Mouse (Mus musculus) MEL (cell line): ENCODE data around the gene Gm49396. TPM values are rescaled to one million over a fixed set of nuclear protein-coding genes. Genes with fewer than 3 reads are reported as not detected.

ENCODE experiments used
- DNase-seq: peaks from one replicate; pipeline ENCODE4 v3.0.0; 2011; ENCODE audit warnings: low read depth, low spot score
- H3K27ac ChIP-seq: 2 replicates; pipeline ENCODE4 v1.5.1; 2012; ENCODE audit warnings: low read depth, mild to moderate bottlenecking, control low read depth, low read length, moderate library complexity; ENCODE audit not compliant: control insufficient read depth
- H3K27me3 ChIP-seq, 2 experiments: fragments of 150-350 bp in 1 of 2; sonication (generic) in 1 of 2; 2 replicates each; pipeline ENCODE4 v1.6.1; 2012; ENCODE audit warnings: low read length in 2 of 2, mild to moderate bottlenecking in 2 of 2, improper control_type of control experiment in 1 of 2, moderate library complexity in 1 of 2; ENCODE audit not compliant: insufficient read depth in 2 of 2, control insufficient read depth in 1 of 2
- H3K36me3 ChIP-seq, 2 experiments: 2 replicates each; pipeline ENCODE4 v1.6.1; 2012 to 2014; ENCODE audit warnings: low read length in 2 of 2, improper control_type of control experiment in 1 of 2, inconsistent platforms in 1 of 2, mild to moderate bottlenecking in 1 of 2; ENCODE audit not compliant: insufficient read depth in 2 of 2, control insufficient read depth in 1 of 2
- H3K4me1 ChIP-seq, 2 experiments: fragments of 150-350 bp in 1 of 2; sonication (generic) in 1 of 2; 2 replicates each; pipeline ENCODE4 v1.6.1; 2012; ENCODE audit warnings: low read length in 2 of 2, improper control_type of control experiment in 1 of 2, mild to moderate bottlenecking in 1 of 2; ENCODE audit not compliant: insufficient read depth in 2 of 2, control insufficient read depth in 1 of 2
- H3K4me3 ChIP-seq, 2 experiments: fragments of 150-350 bp in 1 of 2; sonication (generic) in 1 of 2; 2 replicates each; pipeline ENCODE4 v1.5.1; 2012; ENCODE audit warnings: low read depth in 2 of 2, low read length in 2 of 2, mild to moderate bottlenecking in 2 of 2, moderate library complexity in 2 of 2, control low read depth in 1 of 2, improper control_type of control experiment in 1 of 2; ENCODE audit not compliant: control insufficient read depth in 1 of 2, insufficient read depth in 1 of 2
- H3K79me2 ChIP-seq: 2 replicates; pipeline ENCODE4 v1.6.1; 2012; ENCODE audit warnings: mild to moderate bottlenecking, low read length, moderate library complexity; ENCODE audit not compliant: control insufficient read depth, poor library complexity, insufficient read depth
- H3K9ac ChIP-seq: 2 replicates; pipeline ENCODE4 v1.6.1; 2012; ENCODE audit warnings: low read depth, mild to moderate bottlenecking, control low read depth, low read length, moderate library complexity; ENCODE audit not compliant: control insufficient read depth, poor library complexity, severe bottlenecking
- H3K9me3 ChIP-seq: fragments of 150-350 bp; sonication (generic); replicated peaks from 2 replicates; pipeline ENCODE4 v1.6.1; 2012; ENCODE audit warnings: mild to moderate bottlenecking, low read length, improper control_type of control experiment, moderate library complexity; ENCODE audit not compliant: insufficient read depth
- BHLHE40 ChIP-seq: IDR thresholded peaks from 2 replicates; pipeline ENCODE4 v1.6.1; 2012; ENCODE audit warnings: low read depth, mild to moderate bottlenecking, inconsistent platforms, low read length, improper control_type of control experiment, borderline replicate concordance
- CHD1 ChIP-seq: IDR thresholded peaks from 2 replicates; pipeline ENCODE4 v1.6.1; 2012; ENCODE audit warnings: low read depth, mild to moderate bottlenecking, inconsistent platforms, low read length, improper control_type of control experiment
- CHD2 ChIP-seq: IDR thresholded peaks from 2 replicates; pipeline ENCODE4 v1.6.1; 2011; ENCODE audit warnings: low read length, improper control_type of control experiment
- CTCF ChIP-seq, 3 experiments: IDR thresholded peaks in 2 of 3; conservative IDR thresholded peaks in 1 of 3; 2 replicates each; pipeline ENCODE4 v1.5.1; 2011 to 2012; ENCODE audit warnings: low read length in 3 of 3, low read depth in 2 of 3, mild to moderate bottlenecking in 2 of 3, improper control_type of control experiment in 1 of 3, inconsistent platforms in 1 of 3, mixed read lengths in 1 of 3, moderate library complexity in 1 of 3; ENCODE audit not compliant: control insufficient read depth in 1 of 3, insufficient read depth in 1 of 3, poor library complexity in 1 of 3, severe bottlenecking in 1 of 3
- EP300 ChIP-seq, 2 experiments: IDR thresholded peaks; 2 replicates each; pipeline ENCODE4 v1.6.1; 2011; ENCODE audit warnings: improper control_type of control experiment in 2 of 2, low read length in 2 of 2, low read depth in 1 of 2, mild to moderate bottlenecking in 1 of 2
- ETS1 ChIP-seq: IDR thresholded peaks from 2 replicates; pipeline ENCODE4 v1.6.1; 2012; ENCODE audit warnings: low read depth, mild to moderate bottlenecking, inconsistent platforms, low read length, improper control_type of control experiment, moderate library complexity
- GABPA ChIP-seq: IDR thresholded peaks from 2 replicates; pipeline ENCODE4 v1.6.1; 2012; ENCODE audit warnings: low read depth, mild to moderate bottlenecking, inconsistent platforms, low read length, improper control_type of control experiment, moderate library complexity
- JUND ChIP-seq: IDR thresholded peaks from 2 replicates; pipeline ENCODE4 v1.6.1; 2011; ENCODE audit warnings: low read depth, mild to moderate bottlenecking, improper control_type of control experiment, low read length
- MEF2A ChIP-seq: IDR thresholded peaks from 2 replicates; pipeline ENCODE4 v1.6.1; 2014; ENCODE audit warnings: low read depth, mild to moderate bottlenecking, inconsistent platforms, low read length, improper control_type of control experiment; ENCODE audit not compliant: poor library complexity, insufficient replicate concordance, severe bottlenecking; ENCODE audit errors: extremely low read depth
- MXI1 ChIP-seq: IDR thresholded peaks from 2 replicates; pipeline ENCODE4 v1.6.1; 2011; ENCODE audit warnings: mild to moderate bottlenecking, low read depth, low read length, improper control_type of control experiment
- NELFE ChIP-seq: IDR thresholded peaks from 2 replicates; pipeline ENCODE4 v1.6.1; 2011; ENCODE audit warnings: low read depth, low read length, improper control_type of control experiment
- POLR2A ChIP-seq, 2 experiments: IDR thresholded peaks; 2 replicates each; pipeline ENCODE4 v1.6.1; 2011 to 2012; ENCODE audit warnings: low read length in 2 of 2, mild to moderate bottlenecking in 2 of 2, control low read depth in 1 of 2, improper control_type of control experiment in 1 of 2, low read depth in 1 of 2, moderate library complexity in 1 of 2; ENCODE audit not compliant: control insufficient read depth in 1 of 2, insufficient read depth in 1 of 2, poor library complexity in 1 of 2
- RCOR1 ChIP-seq: IDR thresholded peaks from 2 replicates; pipeline ENCODE4 v1.6.1; 2012; ENCODE audit warnings: low read depth, mild to moderate bottlenecking, inconsistent platforms, low read length, improper control_type of control experiment
- SIN3A ChIP-seq: IDR thresholded peaks from 2 replicates; pipeline ENCODE4 v1.6.1; 2012; ENCODE audit warnings: low read length, improper control_type of control experiment, inconsistent platforms
- UBTF ChIP-seq: IDR thresholded peaks from 2 replicates; pipeline ENCODE4 v1.6.1; 2012; ENCODE audit warnings: low read depth, mild to moderate bottlenecking, inconsistent platforms, low read length, improper control_type of control experiment, moderate library complexity, borderline replicate concordance; ENCODE audit not compliant: insufficient read depth
- ZNF384 ChIP-seq: IDR thresholded peaks from 2 replicates; pipeline ENCODE4 v1.6.1; 2012; ENCODE audit warnings: low read depth, mild to moderate bottlenecking, inconsistent platforms, low read length, improper control_type of control experiment
- polyA plus RNA-seq, 2 experiments: library from polyadenylated mRNA; stranded (reverse) in 1 of 2; unstranded in 1 of 2; fragments of >175 nt in 1 of 2; fragments of >200 nt in 1 of 2; gene quantifications; 2 replicates each; pipeline versions ENCODE4 v1.2.1 to v1.2.4; 2012; ENCODE audit warnings: low replicate concordance in 2 of 2, low read depth in 1 of 2; ENCODE audit not compliant: insufficient read length in 2 of 2, insufficient read depth in 1 of 2, missing spikeins in 1 of 2
- total RNA-seq: library from RNA; depleted of rRNA; stranded (reverse); fragments of 300-350 nt; gene quantifications from 2 replicates; pipeline ENCODE4 v1.2.3, GENCODE M21; 2012

Gm49396 gene
- total and polyA plus RNA-seq, 3 experiments = 1.9 to 4.2 TPM; not detected in 1

DNA sequence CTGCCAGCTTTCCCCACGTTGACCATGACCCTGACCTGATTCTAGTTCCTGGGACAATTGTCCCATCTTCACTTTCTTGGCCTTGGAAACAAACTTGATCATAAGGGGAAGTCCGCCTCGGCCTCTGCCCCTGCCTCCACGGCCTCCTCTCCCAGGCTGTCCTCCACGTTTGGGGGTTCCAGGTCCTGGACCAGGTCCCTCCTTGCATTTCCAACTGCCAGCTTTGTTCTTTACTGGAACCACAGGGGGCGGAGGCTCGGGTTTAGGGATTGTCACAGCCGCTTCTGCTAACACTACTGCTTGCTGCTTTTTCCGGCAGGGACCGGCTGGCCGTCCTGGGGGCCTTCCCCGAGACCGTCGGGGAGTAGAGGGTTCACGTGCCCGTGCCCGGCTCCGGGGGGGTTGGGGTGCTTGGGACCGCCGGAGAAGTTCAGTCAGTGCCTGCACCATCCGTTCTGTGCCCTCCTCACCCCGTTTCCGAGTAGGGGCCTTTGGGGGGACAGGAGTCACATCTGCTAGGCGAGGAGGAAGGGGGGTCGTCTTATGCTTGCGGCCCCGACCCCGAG lies 23.4 kb downstream of the Gm49396 start:
- H3K27ac ChIP-seq = no peak overlapping the region
- H3K9ac ChIP-seq = no peak overlapping the region
- DNase-seq = no peak
- H3K79me2 ChIP-seq = peaks cover 36% of the 10 kb centered on the region
- H3K9me3 ChIP-seq = no peaks in the 10 kb centered on the region
- TF ChIP-seq JUND (no peak), MXI1 (no peak), NELFE (no peak), CTCF (IDR thresholded peaks at IDR 0.05 in 2 of 3, conservative IDR thresholded peaks at IDR 0.05 in 1 of 3; ENCODE audit: control insufficient read depth in 1 of 3, insufficient read depth in 1 of 3, low read depth in 2 of 3, low read length in 3 of 3, poor library complexity in 1 of 3, severe bottlenecking in 1 of 3) (no peak), GABPA (no peak), ETS1 (no peak), MEF2A (no peak), ZNF384 (no peak), EP300 (IDR thresholded peaks at IDR 0.05; ENCODE audit: low read depth in 1 of 2, low read length in 2 of 2) (no peak), CHD1 (no peak), RCOR1 (no peak), BHLHE40 (no peak), CHD2 (no peak), UBTF (no peak)
- H3K4me3 ChIP-seq = no peak overlapping the region
- peaks cover 3 to 12% of the 10 kb centered on the region in 2 experiments; a peak in 3 of 4 replicates for H3K4me1 ChIP-seq
- no peaks in the 10 kb centered on the region for H3K27me3 ChIP-seq
- peaks cover 7 to 9% of the 10 kb centered on the region in 2 experiments; a peak in 2 of 4 replicates for H3K36me3 ChIP-seq

DNA sequence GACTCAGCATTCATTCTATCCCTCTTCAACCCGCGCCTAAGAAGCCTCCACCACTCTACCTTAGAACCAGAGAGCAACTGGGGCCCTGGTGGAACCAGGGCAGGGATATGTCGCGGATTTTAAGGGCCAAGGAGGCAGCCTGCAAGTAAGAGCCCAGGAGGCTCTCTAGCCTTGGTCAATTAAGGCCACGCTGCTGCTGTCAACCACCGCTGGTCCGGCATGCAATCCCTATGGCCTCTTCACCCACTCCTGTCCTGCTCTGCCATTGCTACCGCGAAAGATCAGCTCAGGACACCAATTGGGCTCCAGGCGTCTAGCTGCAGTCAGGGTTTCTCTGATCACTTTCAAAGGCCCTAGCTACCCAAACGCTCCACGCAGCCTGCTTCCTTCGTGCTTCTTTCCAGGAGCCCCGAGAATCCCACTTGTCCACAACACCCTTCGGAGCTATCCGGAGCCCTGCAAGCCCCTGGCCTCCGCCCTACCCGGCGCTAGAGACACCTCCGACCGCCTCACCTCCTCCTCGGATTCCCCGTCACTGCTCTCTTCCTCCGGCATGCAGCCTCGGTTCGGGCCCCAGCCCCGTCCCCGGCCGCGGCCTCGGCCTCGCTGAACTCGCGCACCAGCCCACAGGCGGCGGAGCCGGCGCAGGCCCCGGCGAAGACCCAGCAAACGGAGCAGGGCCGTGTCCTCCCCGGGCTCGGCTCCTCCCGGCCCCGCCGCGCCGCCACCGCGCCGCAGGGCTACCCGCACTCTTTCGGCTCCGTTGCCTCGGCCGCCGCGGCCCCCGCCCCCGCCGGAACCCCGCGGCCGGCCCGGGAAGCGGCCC lies 24.9 kb downstream of the Gm49396 start:
- peak; percentile 61 for TF ChIP-seq SIN3A
- TF ChIP-seq GABPA = no peak
- peak; percentile 83; the same call in 1 of the 2 replicates for TF ChIP-seq UBTF
- peak in 1 of 2 experiments; percentile 79; a peak in 2 of 4 replicates for TF ChIP-seq POLR2A (IDR thresholded peaks at IDR 0.05; ENCODE audit: control insufficient read depth in 1 of 2, insufficient read depth in 1 of 2, low read depth in 1 of 2, low read length in 2 of 2, poor library complexity in 1 of 2)
- no peak for TF ChIP-seq MEF2A
- Histone ChIP-seq H3K79me2 (peaks cover 36% of the 10 kb centered on the region), H3K9ac (peak overlapping the region; percentile 93), H3K27ac (peak overlapping the region; percentile 50), H3K27me3 (no peaks in the 10 kb centered on the region), H3K4me3 (peak overlapping the region; percentile 83 to 99), H3K4me1 (peaks cover 4 to 25% of the 10 kb centered on the region in 2 experiments; a peak in 3 of 4 replicates), H3K36me3 (peaks cover 4 to 10% of the 10 kb centered on the region in 2 experiments; a peak in 2 of 4 replicates), H3K9me3 (no peaks in the 10 kb centered on the region)
- DNase-seq = peak; percentile 57
